Mouse (Mus musculus): ENCODE data around the gene Fstl1. TPM values are rescaled to one million over a fixed set of nuclear protein-coding genes. Genes with fewer than 3 reads are reported as not detected.

Gene Fstl1
- polyA plus RNA-seq, 1 experiment from 2014 or later = 170 TPM

- H3K27me3 ChIP-seq (ENCODE audit: insufficient read depth, poor library complexity, severe bottlenecking) = no peaks in the 10 kb centered on the region
- no peak for DNase-seq (ENCODE audit: low spot score)
- no peaks in the 10 kb centered on the region for H3K9me3 ChIP-seq
- H3K27ac ChIP-seq = peak overlapping the region; percentile 50; the same call in 1 of the 2 replicates
- H3K4me3 ChIP-seq = no peak overlapping the region
- 76% methylated on average over 12 of the region's 12 CpGs for WGBS
- H3K36me3 ChIP-seq = peaks cover 62% of the 10 kb centered on the region
- H3K4me1 ChIP-seq (replicated peaks) = peaks cover 54% of the 10 kb centered on the region
Measured at GRCm38 (mm10) chr16:37790008-37790780, 13.5 kb downstream of the Fstl1 start.

GRCm38 (mm10) chr16:37790781-37791175 lies 14.1 kb downstream of the Fstl1 start:
- H3K9me3 ChIP-seq = no peaks in the 10 kb centered on the region
- no peak overlapping the region for H3K4me3 ChIP-seq
- H3K4me1 ChIP-seq (replicated peaks) = peaks cover 53% of the 10 kb centered on the region
- no peak overlapping the region; the same call in 1 of the 2 replicates for H3K27ac ChIP-seq
- H3K36me3 ChIP-seq = peaks cover 59% of the 10 kb centered on the region
- DNase-seq (ENCODE audit: low spot score) = no peak
- 86% methylated on average over 8 of the region's 8 CpGs for WGBS
- no peaks in the 10 kb centered on the region for H3K27me3 ChIP-seq (ENCODE audit: insufficient read depth, poor library complexity, severe bottlenecking)

GRCm38 (mm10) chr16:37795651-37796150 lies 19.0 kb downstream of the Fstl1 start:
- H3K4me3 ChIP-seq = no peak overlapping the region
- no peaks in the 10 kb centered on the region for H3K9me3 ChIP-seq
- H3K36me3 ChIP-seq = peaks cover 51% of the 10 kb centered on the region
- WGBS = 95% methylated on average over 10 of the region's 10 CpGs
- no peak overlapping the region for H3K27ac ChIP-seq
- DNase-seq (ENCODE audit: low spot score) = no peak
- H3K27me3 ChIP-seq (ENCODE audit: insufficient read depth, poor library complexity, severe bottlenecking) = no peaks in the 10 kb centered on the region
- peaks cover 6% of the 10 kb centered on the region for H3K4me1 ChIP-seq (replicated peaks)

DNA sequence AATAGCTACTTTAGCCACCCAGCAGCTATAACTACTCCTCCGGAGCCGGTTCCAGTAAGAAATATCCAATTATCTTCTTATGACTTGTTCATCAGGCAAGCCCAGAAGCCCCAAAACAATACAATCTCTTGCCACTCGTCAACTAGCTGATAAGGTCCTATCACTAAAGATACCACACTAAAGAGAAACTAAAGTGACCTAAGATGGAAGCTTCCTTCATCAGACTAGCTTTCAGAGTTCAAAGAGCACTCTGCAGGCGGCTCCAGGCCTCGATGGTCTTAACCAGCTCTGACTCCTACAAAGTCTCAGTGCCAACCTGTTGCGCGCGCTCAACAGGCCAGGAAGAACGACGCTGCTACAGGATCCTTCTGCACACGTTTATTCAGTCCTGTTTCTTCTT lies 19.6 kb downstream of the Fstl1 start:
- WGBS = 97% methylated on average over 11 of the region's 11 CpGs
- peaks cover 52% of the 10 kb centered on the region for H3K36me3 ChIP-seq
- H3K4me3 ChIP-seq = no peak overlapping the region
- no peak overlapping the region for H3K27ac ChIP-seq
- H3K9me3 ChIP-seq = no peaks in the 10 kb centered on the region
- no peak for DNase-seq (ENCODE audit: low spot score)
- H3K4me1 ChIP-seq (replicated peaks) = peaks cover 3% of the 10 kb centered on the region; the same call in 1 of the 2 replicates
- H3K27me3 ChIP-seq (ENCODE audit: insufficient read depth, poor library complexity, severe bottlenecking) = no peaks in the 10 kb centered on the region

DNA sequence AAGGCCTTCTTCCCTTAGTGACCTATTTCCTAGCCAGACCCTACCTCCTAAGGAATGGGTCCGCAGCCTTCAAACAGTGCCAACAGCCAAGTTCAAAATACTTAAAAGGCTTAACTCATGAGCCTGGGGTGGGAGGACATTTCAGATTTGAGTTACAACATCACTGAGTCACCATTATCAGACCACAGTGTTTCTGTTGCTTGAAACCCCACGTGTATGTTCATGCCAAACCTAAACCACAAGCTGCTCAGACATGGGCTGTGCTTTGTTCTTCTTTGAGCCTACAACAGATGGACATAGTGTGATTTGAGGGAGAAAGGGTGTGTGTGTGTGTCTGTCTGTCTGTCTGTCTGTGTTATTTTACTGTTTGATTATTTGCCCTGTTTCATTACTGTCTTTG lies 24.4 kb downstream of the Fstl1 start:
- DNase-seq (ENCODE audit: low spot score) = no peak
- H3K9me3 ChIP-seq = peaks cover 11% of the 10 kb centered on the region
- no peak overlapping the region for H3K4me3 ChIP-seq
- no peaks in the 10 kb centered on the region for H3K27me3 ChIP-seq (ENCODE audit: insufficient read depth, poor library complexity, severe bottlenecking)
- peaks cover 55% of the 10 kb centered on the region for H3K36me3 ChIP-seq
- peaks cover 8% of the 10 kb centered on the region; the same call in 1 of the 2 replicates for H3K4me1 ChIP-seq (replicated peaks)
- no peak overlapping the region for H3K27ac ChIP-seq
- WGBS = 90% methylated on average over 2 of the region's 2 CpGs

GRCm38 (mm10) chr16:37802686-37803295 lies 26.1 kb downstream of the Fstl1 start:
- H3K27me3 ChIP-seq (ENCODE audit: insufficient read depth, poor library complexity, severe bottlenecking) = no peaks in the 10 kb centered on the region
- H3K9me3 ChIP-seq = peaks cover 11% of the 10 kb centered on the region
- DNase-seq (ENCODE audit: low spot score) = no peak
- 60% methylated on average over 4 of the region's 4 CpGs for WGBS
- H3K27ac ChIP-seq = no peak overlapping the region; the same call in 1 of the 2 replicates
- peaks cover 10% of the 10 kb centered on the region; the same call in 1 of the 2 replicates for H3K4me1 ChIP-seq (replicated peaks)
- H3K4me3 ChIP-seq = no peak overlapping the region
- H3K36me3 ChIP-seq = peaks cover 56% of the 10 kb centered on the region

GRCm38 (mm10) chr16:37803387-37803950 lies 26.8 kb downstream of the Fstl1 start:
- WGBS = 94% methylated on average over 9 of the region's 9 CpGs
- peaks cover 17% of the 10 kb centered on the region; the same call in 1 of the 2 replicates for H3K4me1 ChIP-seq (replicated peaks)
- no peaks in the 10 kb centered on the region for H3K27me3 ChIP-seq (ENCODE audit: insufficient read depth, poor library complexity, severe bottlenecking)
- no peak for DNase-seq (ENCODE audit: low spot score)
- H3K4me3 ChIP-seq = no peak overlapping the region
- peaks cover 56% of the 10 kb centered on the region for H3K36me3 ChIP-seq
- no peak overlapping the region for H3K27ac ChIP-seq
- H3K9me3 ChIP-seq = peaks cover 11% of the 10 kb centered on the region

- peaks cover 28% of the 10 kb centered on the region for H3K4me1 ChIP-seq (replicated peaks)
- H3K9me3 ChIP-seq = peaks cover 11% of the 10 kb centered on the region
- 82% methylated on average over 3 of the region's 3 CpGs for WGBS
- no peak overlapping the region for H3K4me3 ChIP-seq
- no peaks in the 10 kb centered on the region for H3K27me3 ChIP-seq (ENCODE audit: insufficient read depth, poor library complexity, severe bottlenecking)
- H3K36me3 ChIP-seq = peaks cover 52% of the 10 kb centered on the region
- DNase-seq (ENCODE audit: low spot score) = no peak
- H3K27ac ChIP-seq = no peak overlapping the region
Measured at GRCm38 (mm10) chr16:37805746-37806495, 29.2 kb downstream of the Fstl1 start.

- H3K4me3 ChIP-seq = no peak overlapping the region
- DNase-seq (ENCODE audit: low spot score) = no peak
- H3K36me3 ChIP-seq = peaks cover 49% of the 10 kb centered on the region
- H3K9me3 ChIP-seq = peaks cover 11% of the 10 kb centered on the region
- peaks cover 32% of the 10 kb centered on the region for H3K4me1 ChIP-seq (replicated peaks)
- no peaks in the 10 kb centered on the region for H3K27me3 ChIP-seq (ENCODE audit: insufficient read depth, poor library complexity, severe bottlenecking)
- 72% methylated on average over 8 of the region's 8 CpGs for WGBS
- H3K27ac ChIP-seq = no peak overlapping the region
Measured at GRCm38 (mm10) chr16:37807269-37807668, 30.6 kb downstream of the Fstl1 start.

- H3K4me3 ChIP-seq = no peak overlapping the region
- peaks cover 33% of the 10 kb centered on the region for H3K36me3 ChIP-seq
- peak overlapping the region; percentile 74 for H3K27ac ChIP-seq
- H3K9me3 ChIP-seq = peaks cover 11% of the 10 kb centered on the region
- H3K4me1 ChIP-seq (replicated peaks) = peaks cover 42% of the 10 kb centered on the region
- peak; percentile 32 for DNase-seq (ENCODE audit: low spot score)
- 44% methylated on average over 10 of the region's 10 CpGs for WGBS
- H3K27me3 ChIP-seq (ENCODE audit: insufficient read depth, poor library complexity, severe bottlenecking) = no peaks in the 10 kb centered on the region
Measured at GRCm38 (mm10) chr16:37808866-37809622, 32.4 kb downstream of the Fstl1 start.

DNA sequence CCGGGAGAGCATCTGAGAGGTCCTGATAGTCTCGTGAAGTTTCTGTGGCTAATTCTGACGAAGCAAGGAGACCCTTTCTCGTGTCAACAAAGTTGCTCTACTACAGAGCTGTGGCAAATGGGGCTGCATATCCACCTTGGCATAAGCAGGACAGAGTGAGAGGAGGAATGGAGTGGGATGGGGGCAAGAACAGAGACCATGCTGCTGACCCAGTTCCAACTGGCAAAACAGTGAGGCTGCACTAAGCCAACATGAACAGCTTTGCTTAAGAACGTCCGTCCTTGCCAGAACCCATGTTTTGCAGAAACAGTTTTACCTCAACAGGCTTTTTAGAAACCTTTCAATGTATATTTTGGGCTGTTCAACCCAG lies 32.9 kb downstream of the Fstl1 start:
- H3K4me1 ChIP-seq (replicated peaks) = peaks cover 47% of the 10 kb centered on the region
- 81% methylated on average over 6 of the region's 6 CpGs for WGBS
- H3K27me3 ChIP-seq (ENCODE audit: insufficient read depth, poor library complexity, severe bottlenecking) = no peaks in the 10 kb centered on the region
- H3K36me3 ChIP-seq = peaks cover 27% of the 10 kb centered on the region
- peak overlapping the region; percentile 74 for H3K27ac ChIP-seq
- H3K4me3 ChIP-seq = no peak overlapping the region
- no peak for DNase-seq (ENCODE audit: low spot score)
- H3K9me3 ChIP-seq = peaks cover 9% of the 10 kb centered on the region

DNA sequence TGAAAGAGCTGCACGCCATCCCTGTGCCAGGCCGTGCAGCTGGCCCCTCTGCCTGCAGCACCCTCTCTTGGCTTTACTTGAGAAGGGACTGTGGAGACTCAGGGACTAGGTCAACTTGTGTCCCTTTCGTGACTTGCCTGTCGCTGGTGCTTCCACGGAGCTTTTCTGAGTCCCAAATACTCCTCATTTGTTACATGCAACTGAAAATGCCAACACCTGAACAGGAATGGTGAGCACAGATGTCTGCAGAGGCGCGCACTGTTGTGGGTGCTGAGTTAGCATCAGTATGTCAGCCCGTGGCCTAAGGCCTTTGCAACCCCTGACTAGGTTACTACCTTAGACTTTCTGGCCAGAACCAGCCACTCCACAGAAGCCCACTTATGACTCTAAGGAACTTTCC lies 35.2 kb downstream of the Fstl1 start:
- Histone ChIP-seq H3K9me3 (no peaks in the 10 kb centered on the region), H3K27me3 (ENCODE audit: insufficient read depth, poor library complexity, severe bottlenecking) (no peaks in the 10 kb centered on the region), H3K4me3 (no peak overlapping the region), H3K27ac (0 out of 2 replicates have a peak overlapping the region, but pooled peaks have one; percentile 29), H3K4me1 (replicated peaks) (peaks cover 51% of the 10 kb centered on the region), H3K36me3 (peaks cover 33% of the 10 kb centered on the region)
- DNase-seq (ENCODE audit: low spot score) = no peak
- 90% methylated on average over 8 of the region's 8 CpGs for WGBS
